Mouse (Mus musculus): ENCODE data around the gene Tmod4.

- TF ChIP-seq E2F4 (IDR thresholded peaks at IDR 0.05; ENCODE audit: insufficient read depth) (no peak), POLR2A (IDR thresholded peaks at IDR 0.05; ENCODE audit: insufficient read length, low read depth) (no peak), TCF12 (IDR thresholded peaks at IDR 0.05; ENCODE audit: insufficient read depth, poor library complexity, severe bottlenecking) (no peak), USF1 (IDR thresholded peaks at IDR 0.05; ENCODE audit: low read depth) (no peak)
Measured at GRCm38 (mm10) chr3:95088071-95088470, 36.2 kb upstream of the Tmod4 start.

Measured in myocyte (in vitro differentiated cells).